Mouse (Mus musculus): ENCODE results near the gene Gpalpp1.

The Gpalpp1 gene

GRCm38 (mm10) chr14:76110396-76111221 is at the start of gene Gpalpp1, which contains the start of gene Nufip1:
Gene Gpalpp1 (minus strand): TSS chr14:76110760.
Gene Nufip1 (plus strand): TSS chr14:76110891.
- DNase-seq (ENCODE audit: low spot score): peak; percentile 94

GRCm38 (mm10) chr14:76158192-76158785 is 47.7 kb upstream of the Gpalpp1 start:
- no peak for DNase-seq (ENCODE audit: low spot score)

DNA sequence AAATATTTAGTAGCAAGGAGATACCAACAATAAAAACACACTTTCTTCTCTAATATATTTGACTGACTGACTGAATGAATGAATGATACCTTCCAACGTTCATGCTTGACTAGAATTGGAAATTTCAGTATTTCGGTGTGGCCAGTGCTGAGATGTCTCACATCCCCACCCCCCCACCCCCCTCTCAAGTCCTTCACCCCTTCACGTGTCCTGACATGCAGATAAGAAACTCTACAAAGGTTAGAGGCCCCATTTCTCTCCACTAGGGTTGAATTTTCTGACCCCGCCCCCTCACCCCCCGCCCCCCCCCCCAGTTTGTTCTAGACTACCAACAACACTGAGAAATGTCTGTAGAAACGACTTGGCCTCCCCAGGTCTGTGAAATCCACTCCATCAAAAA is 43.3 kb upstream of the Gpalpp1 start:
- DNase-seq (ENCODE audit: low spot score): no peak

- DNase-seq (ENCODE audit: low spot score): peak; percentile 12
Measured at GRCm38 (mm10) chr14:76153003-76153675, 42.6 kb upstream of the Gpalpp1 start.

- DNase-seq (ENCODE audit: low spot score): peak; percentile 97
Measured at GRCm38 (mm10) chr14:76152162-76153002, 41.8 kb upstream of the Gpalpp1 start.

DNA sequence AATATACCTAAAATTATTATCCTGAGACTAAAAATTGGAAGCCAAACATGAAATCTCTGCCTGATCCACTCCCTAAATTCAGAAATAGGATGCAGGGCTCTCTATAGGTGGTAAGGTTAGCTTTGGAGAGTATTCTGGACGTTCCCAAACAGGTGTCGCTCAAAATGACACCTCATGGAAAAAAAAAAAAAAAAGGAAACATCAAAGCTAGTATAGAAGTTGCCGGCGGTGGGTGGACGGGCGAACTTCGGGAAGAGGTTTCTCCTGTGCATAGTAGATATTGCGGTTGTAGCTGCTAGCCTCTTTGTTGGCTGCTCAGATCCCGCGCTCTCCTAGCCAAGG is 41.2 kb upstream of the Gpalpp1 start:
- DNase-seq (ENCODE audit: low spot score): no peak

- DNase-seq (ENCODE audit: low spot score): no peak
Measured at GRCm38 (mm10) chr14:76151011-76151410, 40.5 kb upstream of the Gpalpp1 start.

DNA sequence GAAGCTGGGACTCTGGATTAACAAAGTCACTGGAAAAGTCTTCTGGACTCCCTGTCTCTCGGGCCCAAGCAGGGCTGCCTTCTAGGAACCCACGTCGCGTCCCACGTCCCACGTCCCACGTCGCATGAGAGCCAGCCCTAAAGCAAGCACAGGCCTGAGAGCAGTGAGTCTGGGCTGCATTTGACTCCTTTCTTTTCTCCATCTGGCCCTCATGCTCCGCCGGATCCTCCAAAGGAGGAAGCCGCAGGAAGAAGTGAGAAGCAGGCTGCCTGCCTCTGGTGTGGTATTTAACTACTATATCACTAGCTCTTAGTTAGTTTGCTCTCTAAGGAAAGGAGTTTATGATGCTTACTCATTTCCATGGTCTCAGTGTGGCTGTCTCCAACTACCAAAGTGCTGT is 39.9 kb upstream of the Gpalpp1 start:
- DNase-seq (ENCODE audit: low spot score): no peak

- DNase-seq (ENCODE audit: low spot score): peak; percentile 27
Measured at GRCm38 (mm10) chr14:76149531-76150179, 39.1 kb upstream of the Gpalpp1 start.

DNA sequence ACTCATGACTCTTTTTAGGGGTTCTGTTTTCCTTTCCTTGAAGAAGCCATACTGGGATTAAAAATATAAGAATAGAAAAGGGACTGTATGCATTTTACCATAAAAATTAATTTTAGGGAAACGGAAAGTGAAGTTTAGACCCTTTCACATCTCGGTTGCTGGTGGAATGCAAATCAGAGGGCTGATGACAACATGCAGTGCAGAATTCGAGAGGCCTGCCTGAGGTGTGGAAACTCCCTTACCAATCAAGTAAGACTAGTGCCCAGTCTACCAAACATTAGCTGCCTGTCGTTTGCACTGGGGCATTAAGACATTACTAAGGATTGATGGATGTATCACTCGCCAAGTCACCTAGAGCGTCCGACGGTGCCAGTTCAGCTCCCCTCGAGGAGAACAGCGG is 37.7 kb upstream of the Gpalpp1 start:
- no peak for DNase-seq (ENCODE audit: low spot score)

DNA sequence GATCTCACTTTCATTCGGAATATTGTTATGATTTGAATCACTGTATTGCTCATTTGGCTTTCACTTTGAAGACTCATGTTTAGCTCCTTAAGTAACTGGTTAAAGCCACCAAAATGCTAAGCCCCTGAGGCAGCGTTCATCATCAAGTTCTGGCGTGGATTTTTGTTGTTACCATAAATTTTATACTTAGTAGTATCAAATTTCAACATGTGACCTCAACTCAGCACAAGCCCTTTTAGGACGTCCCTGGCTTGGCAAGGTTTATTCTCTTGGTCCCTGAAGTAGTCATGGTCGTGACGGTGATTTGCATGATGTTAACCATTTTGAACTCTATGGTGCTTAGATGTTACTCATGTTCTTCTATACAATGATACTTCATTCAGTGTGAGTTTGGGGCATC is 36.5 kb upstream of the Gpalpp1 start:
- DNase-seq (ENCODE audit: low spot score): no peak

DNA sequence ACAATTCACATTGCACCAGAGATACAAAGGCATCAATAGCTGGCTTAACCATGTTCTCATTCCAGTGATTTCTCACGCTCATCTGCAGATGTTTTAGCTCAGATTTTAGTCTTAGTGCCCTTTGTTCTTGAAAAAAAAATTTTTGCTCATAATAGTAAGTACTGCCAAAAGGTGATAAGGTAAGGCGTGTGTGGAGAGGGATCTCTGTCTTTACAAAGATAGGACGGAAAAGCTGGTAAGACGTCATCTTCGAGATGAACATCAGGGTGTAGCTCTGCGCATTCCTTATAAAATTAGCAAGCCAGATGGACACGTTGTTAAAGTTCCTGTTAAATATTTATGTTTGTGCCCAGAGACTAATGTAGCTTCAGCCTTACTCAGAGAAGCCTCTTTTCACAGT is 35.3 kb upstream of the Gpalpp1 start:
- no peak for DNase-seq (ENCODE audit: low spot score)

GRCm38 (mm10) chr14:76145248-76145647 is 34.7 kb upstream of the Gpalpp1 start:
- no peak for DNase-seq (ENCODE audit: low spot score)

GRCm38 (mm10) chr14:76134975-76135374 is 24.4 kb upstream of the Gpalpp1 start:
- no peak for DNase-seq (ENCODE audit: low spot score)

DNA sequence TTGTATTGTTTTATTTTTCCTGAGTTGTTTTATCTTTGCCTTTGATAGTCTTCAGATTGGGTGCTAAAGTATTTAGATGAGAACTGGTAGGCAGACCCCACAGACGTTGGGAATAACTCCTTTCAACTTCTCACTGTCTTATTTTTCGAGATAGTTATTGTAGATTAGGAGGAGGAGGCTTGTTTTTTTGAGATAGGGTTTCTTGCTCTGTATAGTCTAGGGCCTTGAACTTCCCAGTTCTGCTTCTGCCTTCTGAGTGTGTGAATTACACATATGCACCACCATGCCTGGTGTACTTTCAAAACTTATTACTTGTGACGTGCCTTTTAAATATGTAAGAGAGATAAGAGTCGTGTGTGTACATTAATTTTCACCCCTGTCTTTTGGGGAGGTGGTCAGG is 17.6 kb upstream of the Gpalpp1 start:
- no peak for DNase-seq (ENCODE audit: low spot score)

DNA sequence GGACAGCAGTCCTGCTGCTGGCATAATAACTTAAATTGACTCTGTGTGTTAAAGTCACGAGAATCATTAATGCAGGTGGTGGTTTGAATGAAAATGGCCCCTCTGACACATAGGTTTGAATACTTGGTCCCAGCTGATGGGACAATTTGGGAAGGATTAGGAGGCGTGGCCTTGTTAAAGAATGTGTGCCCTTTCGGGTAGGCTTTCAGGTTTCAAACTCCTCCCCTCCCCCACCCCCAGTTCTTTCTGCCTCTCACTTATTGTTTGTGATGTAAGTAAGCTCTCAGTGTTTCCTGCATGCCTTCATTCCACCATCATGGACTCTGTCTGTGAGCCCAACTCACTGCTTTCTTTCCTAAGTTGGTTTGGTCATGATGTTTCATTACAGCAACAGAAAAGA is 16.8 kb upstream of the Gpalpp1 start:
- no peak for DNase-seq (ENCODE audit: low spot score)

DNA sequence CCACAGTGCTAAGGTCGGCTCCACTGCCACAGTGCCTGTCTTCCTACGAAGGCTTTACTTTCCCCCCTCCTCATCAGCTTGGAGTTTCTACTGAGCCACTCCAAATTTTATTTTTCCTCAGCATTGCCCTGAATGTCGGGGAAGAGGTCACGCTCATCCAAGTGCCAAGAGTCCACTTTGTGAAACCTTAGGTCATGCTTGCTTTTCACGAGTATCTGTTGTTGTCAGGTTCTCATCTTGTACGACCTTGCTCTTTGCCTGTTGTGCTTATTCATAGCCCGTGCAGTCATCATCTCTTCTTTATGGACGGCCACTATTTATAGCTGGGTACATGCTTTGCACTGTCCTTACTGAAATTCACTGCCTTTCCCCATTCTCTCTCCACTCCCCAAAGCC is 12.1 kb upstream of the Gpalpp1 start:
- no peak for DNase-seq (ENCODE audit: low spot score)

DNA sequence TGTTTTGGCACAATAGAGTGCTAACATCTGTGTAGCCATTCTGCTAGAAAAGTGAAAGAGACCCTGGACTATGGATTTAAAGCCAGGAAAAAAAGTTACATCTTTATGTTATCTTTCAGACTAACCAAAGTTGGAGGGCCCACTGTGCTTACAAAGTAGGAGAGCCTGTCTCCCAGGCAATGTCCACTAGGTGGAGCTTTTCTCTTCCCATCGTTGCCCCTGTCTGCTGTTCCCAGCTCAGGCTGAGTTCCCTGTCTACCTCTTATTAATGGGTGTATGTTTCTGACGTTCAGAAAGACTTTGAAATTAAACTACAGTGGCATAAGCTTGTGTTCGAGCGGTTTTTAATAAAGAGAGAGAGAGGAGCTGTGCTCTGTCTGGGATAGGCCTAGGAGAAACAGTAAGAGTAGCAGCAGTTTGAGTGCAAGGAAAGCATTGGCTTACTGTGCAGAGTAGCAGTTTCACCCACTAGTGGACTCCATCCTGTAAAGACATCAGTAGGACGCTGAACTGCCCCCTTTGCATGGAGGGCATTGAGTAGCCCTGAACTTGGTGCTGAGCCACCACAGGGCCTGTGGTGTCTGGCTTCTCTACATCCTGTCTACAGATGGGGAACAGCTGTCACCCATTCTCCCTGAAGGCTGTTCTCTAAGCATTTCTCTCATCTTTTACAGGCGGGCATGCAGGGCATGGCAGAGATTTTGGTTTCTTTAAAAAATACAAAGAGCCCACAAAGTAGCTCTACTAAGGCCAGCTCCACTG is 11.5 kb upstream of the Gpalpp1 start:
- peak; percentile 63 for DNase-seq (ENCODE audit: low spot score)

DNA sequence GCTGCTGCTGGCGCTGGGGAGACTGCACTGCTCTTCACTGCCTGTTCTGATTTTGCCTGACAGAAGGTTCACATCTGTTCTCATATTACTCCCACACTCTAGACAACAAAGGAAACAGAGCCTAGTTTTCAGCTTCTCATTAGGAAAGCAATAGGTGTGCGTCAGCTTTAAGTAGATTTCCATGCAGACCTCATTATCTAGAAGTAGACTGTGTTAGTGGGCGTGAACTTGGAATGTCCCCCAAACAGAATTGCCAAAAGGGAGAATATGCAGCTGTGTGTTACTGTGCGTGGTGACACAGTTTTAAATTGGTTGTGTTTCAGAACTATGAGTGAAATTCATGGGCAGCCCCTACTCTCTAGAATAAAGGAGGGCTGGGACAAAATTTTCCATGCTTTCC is 9.9 kb upstream of the Gpalpp1 start:
- DNase-seq (ENCODE audit: low spot score): peak; percentile 60

GRCm38 (mm10) chr14:76118963-76119362 is 8.4 kb upstream of the Gpalpp1 start:
- no peak for DNase-seq (ENCODE audit: low spot score)

DNA sequence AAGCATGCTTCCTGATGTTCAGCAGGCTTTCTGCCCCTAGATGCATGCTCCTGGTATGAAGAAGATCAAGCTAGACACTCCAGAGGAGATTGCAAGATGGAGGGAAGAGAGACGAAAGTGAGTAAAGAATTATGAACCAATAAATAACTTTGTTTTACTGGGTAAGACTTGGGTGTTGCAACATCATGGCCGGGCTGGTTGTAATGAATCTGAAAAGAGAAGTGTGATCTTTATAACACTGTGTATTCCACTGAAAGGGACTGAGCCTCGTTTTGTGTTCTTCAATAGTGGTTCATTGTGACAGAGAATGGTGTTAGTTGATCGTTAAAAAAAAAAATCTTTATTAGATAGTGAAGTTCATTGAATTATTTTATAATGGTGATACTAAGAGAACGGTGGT is 5.2 kb upstream of the Gpalpp1 start:
- DNase-seq (ENCODE audit: low spot score): no peak
